Mouse (Mus musculus): ENCODE data around the gene Pold4.
A peak's percentile ranks its signal among the peaks of the same experiment; 100 is the strongest.
"Not testable (repeated sequence)": the region's sequence is repeated elsewhere in the genome, so short reads cannot be mapped to it uniquely, and the experiment has no call there.

Pold4 gene

DNA sequence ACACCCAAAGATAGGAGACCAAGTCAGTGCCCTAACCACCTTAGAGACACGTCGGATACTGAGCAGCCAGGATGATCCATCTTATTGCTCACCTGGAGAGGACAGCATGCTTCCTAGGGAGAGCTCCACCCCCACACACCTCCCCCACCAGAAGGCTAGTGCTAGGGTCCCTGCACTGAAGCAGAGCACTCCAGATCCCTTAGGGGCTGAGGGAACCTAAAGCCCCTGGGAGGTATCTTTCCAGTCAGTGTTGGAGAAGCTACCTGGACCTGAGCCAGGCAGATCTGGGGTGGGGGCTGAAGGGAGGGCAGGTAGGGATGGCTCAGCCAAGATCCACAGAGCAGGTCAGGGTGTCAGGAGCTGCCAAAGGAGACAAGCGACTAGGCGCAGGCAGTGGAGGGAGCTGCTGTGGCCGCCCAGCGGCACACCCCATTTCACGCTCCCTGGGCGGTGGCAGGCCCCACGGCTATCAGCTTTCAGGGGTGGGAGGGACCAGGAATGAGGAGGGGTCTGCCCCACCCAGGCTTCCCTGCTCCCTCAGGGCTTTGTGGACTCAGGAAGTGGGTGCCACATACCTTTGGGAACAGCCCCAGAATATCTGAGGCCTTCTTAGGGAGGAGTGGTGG lies 2.1 kb upstream of the Pold4 start:
- no peak for DNase-seq

DNA sequence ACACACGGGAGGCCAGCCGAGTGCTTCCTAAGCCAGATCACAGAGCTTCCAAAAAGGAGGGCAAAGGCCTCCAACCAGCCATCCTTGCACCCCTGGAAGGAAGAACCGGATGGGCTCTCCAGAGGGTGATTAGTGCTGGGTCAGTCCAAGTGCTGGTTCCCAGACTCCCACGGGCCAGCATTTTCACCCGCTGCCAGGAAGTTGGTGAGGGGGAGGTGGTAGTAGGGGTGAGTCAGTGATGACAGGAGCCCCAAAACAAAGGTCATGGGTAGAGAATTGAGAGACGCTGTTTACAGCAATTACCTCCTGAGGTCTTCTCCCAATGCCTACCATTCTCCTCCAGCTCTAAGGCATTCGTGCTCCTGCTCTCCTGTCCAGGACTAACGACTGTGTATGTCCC lies 1.3 kb upstream of the Pold4 start:
- peak; percentile 37 for DNase-seq

GRCm38 (mm10) chr19:4232186-4232572 lies 480 bp downstream of the Pold4 start:
- DNase-seq = peak; percentile 85

GRCm38 (mm10) chr19:4232651-4233050 lies 952 bp downstream of the Pold4 start:
- DNase-seq = no peak

GRCm38 (mm10) chr19:4234548-4234947 lies 2.8 kb downstream of the Pold4 start:
- no peak for DNase-seq

DNA sequence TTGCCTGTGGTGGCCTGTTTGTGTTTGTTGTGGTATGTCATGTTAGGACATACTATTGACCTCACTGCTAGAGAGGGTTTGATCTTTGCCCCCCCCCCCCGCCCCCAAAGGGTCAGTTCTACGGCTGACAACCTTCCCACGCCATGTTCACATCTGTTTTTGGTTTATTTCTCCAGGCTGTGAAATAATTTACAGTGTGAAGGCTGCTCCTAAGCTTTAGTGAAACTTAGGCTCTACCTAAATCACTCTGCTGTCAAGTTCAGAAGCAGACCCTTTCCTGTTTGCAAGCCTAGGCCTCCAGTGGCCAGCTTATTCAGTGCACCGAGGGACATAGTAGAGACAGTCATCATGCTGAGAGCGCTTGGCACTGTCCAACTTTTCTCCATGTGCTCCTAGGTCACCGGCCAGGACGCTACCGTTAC lies 8.6 kb downstream of the Pold4 start:
- DNase-seq = no peak

DNA sequence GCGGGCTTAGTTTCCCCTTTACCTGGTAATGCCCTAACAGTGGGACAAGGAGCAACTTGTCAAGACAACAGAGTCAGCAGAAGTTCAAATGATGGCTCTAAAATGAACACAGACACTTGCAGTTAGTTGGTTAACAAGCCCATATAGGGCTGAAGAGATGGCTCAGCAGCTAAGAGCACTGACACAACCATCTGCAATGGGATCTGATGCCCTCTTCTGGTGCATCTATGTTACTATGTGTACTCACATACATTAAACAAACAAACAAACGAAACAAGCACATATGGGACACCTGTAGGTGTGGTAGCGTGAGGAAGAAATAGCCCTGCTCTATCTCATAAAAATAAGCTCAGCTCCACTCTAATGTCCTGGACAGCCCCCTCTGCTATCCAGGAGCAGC lies 10.7 kb downstream of the Pold4 start:
- DNase-seq = no peak

DNA sequence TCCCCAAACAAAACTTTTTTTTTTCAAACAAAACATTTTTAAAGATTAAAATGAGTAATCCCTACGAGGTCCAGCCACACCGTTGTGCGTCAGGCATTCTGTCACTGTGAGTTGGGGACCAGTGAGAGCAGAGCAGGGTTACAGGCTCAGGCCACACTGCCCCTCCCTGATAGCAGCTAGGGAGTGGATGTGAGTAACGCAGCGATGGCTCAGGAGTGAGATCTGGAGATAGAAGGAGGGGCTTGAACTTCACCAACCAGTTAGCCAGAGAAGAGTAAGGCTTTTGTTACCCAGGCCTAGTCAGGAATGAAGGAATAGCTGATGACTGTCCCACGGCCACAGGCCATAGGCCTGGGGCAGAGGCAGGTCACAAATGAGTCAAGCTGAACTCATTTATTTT lies 13.1 kb downstream of the Pold4 start:
- no peak for DNase-seq

DNA sequence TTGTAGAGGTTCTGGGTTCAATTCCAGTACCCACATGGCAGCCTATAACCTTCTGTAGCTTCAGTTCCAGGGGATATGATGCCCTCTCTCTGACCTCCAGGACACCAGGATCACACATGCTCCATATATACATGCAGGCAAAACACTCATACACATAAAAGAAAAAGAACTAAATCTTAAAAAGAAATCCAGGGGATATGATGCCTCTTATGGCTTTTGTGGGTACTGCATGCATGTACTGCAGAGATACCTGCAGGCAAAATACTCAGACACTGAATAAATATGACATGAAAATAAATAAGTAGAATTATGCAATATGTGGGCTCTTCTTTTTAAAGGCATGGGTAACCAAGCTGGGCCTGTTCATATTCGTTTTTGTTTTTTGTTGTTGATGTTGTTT lies 15.3 kb downstream of the Pold4 start:
- peak; percentile 32 for DNase-seq

- not testable (repeated sequence) for DNase-seq
Observed at GRCm38 (mm10) chr19:4248683-4249082, 17.0 kb downstream of the Pold4 start.

DNA sequence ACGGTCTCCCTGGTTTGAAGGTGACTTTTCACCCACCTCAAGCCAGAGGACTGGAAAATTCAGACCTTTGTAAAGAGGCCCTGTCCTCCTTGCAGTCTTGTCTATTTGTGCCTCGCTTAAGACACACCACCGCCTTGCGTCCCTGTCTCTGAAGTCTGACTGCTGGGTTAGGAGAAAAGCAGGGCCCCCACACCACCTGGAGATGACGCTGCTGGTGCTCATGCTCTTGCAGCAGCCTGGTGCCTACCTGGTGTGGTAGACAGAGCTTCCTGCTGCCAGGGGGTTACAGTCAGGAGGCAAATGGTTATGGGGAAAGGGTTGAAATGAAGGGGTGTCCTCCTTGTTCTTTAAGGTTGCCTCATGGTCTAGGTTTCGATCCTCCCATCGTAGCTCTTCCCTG lies 22.5 kb downstream of the Pold4 start:
- no peak for DNase-seq

DNA sequence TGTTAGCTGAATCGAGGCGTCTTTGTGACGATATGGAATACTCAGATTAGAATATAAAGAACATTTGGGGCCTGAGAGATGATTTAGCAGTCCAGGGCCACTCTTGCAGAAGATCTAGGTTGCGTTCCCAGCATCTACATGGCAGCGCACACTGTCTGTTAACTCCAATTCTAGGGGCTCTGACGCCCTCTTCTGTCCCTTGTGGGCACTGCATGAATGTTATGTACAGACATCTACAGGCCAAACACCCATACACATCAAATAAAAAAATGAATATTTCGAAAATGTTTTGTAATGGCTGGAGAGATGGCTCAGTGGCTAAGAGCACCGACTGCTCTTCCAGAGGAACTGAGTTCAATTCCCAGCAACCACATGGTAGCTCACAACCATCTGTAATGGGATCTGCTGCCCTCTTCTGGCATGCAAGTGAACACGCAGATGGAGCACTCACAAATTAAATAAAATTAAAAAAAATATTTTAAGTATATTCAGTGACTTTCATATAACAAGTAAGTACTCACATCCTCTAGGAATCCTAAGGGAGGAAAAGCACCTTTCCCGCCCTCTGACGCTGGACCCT lies 24.0 kb downstream of the Pold4 start:
- DNase-seq = peak; percentile 21

DNA sequence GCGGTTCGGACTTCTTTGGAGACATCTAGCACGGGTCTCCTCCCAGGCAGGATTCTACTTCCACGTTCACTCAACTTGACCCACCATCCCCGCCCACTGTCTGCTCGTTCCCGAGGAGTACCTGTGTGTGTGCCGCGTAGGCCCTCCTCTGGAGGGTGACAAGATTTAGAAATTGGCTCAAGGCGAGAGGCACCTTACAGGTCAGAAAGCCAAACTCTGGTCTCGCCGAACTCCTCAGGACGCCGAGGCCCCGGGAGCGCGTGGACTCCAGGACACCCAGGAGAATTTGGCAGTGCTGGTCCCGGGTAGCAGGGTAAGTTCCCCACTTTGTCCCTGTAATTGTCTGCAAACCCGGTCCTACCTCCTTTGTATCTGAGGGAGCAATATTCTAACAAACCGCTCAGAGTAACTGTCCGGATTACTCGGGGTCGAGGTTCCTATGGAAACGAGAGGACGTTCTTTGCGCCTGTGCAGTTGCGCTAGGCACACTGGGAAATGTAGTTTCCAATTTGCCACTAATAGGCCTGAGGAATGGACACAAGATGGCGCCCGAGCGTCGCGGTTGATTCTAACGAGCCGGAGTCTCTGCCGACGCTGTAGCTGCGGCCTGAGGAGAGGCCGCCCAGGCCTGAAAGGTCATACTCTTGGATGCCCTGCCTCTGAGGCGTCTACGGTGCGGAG lies 25.7 kb downstream of the Pold4 start:
- peak; percentile 98 for DNase-seq

GRCm38 (mm10) chr19:4257897-4258252 lies 26.2 kb downstream of the Pold4 start:
- DNase-seq = no peak

DNA sequence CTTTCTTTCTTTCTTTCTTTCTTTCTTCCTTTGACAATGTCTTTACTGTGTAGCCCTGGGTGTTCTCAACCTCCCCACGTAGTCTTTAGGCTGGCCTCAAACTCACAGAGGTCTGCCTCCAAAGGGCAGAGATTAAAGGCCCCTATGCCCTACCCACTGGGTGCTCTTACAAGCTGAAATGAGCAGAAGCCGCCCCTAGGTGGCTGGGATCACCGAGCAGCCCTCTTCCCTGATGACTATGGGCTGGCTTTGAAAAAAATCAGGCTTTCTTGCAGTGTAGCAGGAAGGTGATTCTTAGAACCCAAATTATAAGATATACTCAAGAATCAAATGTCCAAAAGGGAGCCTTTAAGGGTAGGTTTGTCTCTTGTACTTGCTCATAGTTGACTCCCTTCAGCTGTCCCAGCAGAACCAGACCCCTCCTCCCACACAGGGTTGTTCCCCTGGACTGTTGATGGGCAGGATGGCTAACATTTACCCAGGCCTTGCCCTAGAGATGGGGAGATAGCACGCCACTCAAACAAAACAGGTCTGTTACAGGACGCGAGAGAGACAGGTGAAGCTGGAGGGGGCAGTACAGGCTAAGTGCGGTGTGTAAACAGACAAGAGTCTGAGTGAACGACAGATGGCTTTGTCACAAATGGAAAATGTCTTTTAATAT lies 29.5 kb downstream of the Pold4 start:
- DNase-seq = no peak

DNA sequence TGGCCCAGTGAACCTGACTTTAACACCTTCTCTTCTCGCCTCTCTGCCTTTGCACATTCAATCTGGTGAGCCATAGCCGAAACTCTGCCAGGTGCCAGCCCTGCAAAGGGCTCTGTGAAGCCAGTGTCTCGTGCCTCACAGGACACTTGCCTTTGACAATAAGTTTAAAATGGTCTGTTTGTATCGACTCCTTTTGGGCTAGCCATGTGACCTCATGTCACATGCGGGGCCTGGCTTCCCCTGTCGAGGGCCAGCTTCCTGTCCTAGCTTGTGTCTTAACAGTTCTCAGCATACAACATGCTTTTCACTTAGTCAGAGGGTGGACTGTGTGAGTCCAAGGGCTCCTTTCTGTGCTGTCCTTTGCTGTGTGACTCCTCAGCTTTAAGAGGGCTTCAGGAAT lies 31.1 kb downstream of the Pold4 start:
- DNase-seq = no peak

GRCm38 (mm10) chr19:4263702-4264101 lies 32.0 kb downstream of the Pold4 start:
- no peak for DNase-seq

- DNase-seq = no peak
Observed at GRCm38 (mm10) chr19:4264171-4264780, 32.6 kb downstream of the Pold4 start.

- no peak for DNase-seq
Observed at GRCm38 (mm10) chr19:4265956-4266355, 34.3 kb downstream of the Pold4 start.

DNA sequence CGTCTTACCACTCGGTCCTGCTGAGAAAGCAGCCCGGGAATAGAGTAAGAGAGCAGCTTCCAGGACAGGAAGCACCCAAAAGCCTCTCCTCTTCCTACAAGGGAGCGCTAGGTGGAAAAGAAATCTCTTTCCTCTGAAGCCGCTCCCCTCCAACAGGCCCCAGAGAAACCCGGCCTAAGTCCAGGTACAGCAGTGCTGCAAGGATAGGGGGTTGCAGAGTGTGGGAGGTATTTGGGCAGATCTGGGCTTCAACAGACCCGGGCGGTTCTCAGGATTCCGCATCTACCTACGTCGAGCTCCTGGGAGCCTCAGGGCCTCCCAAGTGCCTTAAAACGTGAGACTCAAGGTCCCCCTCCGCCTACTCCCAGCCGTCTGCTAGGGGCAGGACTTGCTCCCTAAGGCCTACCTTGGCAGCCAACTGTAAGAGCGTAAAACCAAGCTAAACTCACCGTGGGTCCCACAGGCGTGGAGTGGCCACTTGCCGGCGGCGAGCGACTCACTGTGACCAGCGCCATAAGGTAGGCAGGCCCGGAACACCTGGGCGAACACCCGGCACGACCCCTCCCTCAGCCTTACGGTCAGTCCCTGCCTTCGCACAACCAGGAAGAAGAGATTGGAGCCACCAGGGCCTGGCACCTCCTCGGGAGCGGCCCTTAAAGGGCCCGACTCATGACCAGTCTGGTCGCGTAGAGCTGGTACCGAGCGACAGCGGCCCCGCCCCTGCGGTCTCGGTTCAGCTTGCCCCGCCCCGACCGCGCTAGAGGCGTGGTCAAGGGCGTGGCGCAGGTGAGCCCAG lies 37.1 kb downstream of the Pold4 start, which contains the start of gene Ssh3:
Gene Ssh3 (minus strand): TSS at position 615 of the 796 bp plus-strand sequence.
- DNase-seq = peak; percentile 91

DNA sequence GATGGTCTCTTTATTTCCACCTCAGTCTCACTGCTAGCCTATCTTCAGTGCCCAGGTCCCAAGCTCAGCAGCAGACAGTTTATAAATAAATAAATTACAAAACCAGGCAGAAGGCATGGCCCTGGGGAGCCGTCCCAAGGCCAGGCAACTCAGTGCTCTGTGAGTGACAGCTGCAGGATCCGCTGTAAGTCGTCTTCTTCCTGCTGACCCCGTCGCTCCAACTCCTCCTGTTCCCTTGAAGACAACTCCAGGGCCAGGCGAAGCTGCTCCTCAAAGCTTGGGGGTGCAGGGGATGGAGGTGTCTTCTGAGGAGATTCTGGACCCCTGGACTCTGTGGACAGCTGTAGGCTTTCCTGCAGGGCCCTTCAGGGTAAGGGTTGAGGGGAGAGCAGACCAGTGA lies 38.5 kb downstream of the Pold4 start:
- no peak for DNase-seq

GRCm38 (mm10) chr19:4270972-4271371 lies 39.3 kb downstream of the Pold4 start:
- DNase-seq = no peak

DNA sequence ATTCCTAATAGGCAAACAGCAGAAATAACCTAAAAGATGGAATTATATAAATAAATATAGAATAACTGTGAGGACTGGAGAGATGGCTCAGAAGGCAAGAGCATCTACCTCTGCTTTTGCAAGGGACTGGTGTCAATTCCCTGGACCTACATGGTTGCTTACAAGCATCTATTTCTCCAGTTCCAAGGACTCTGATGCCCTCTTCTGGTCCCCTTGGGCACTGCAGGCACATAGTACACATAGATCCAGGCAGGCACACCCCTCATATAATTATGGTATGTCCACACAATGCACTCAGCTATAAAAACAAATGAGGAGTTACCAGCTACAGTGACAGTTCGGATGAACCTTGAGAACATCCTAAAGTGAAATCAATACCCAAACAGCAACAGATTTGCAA lies 47.8 kb downstream of the Pold4 start:
- DNase-seq = no peak
